Mouse (Mus musculus) urinary bladder, adult 2 months (tissue): ENCODE data around the gene Gm3952. TPM values are rescaled to one million over a fixed set of nuclear protein-coding genes. Genes with fewer than 3 reads are reported as not detected.
A peak's percentile ranks its signal among the peaks of the same experiment; 100 is the strongest.

Experiments
- DNase-seq: peaks from one replicate; pipeline ENCODE4 v3.0.0; 2022; ENCODE audit warnings: low spot score
- polyA plus RNA-seq: library from polyadenylated mRNA; depleted of rRNA; stranded (reverse); fragments of >200 nt; gene quantifications from 2 replicates; pipeline ENCODE4 v1.2.3, GENCODE M21; 2012; rRNA removed

Gm3952 gene
- polyA plus RNA-seq = not detected in 2 replicates

DNA sequence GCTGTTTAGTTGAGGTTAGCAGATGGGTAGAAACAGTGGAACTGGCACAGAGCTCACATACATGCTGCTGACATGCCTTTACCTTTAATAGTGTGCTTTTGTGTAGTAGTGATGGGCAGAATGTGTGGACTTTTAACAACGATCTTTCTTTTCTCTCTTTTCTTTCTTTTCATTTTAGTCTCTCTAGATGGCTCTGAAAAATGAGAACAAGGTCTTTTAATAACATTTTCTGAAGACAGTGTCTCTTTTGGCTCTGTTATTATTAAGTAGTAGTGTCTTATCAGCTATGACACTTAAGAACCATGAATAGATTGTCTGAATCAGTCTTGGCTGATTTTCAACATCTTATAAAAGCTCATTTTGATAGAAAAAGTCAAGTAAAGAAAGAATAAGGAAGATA is at the start of gene Gm3952:
Gene Gm3952, minus strand, starts transcription at position 101 of the 400 bp plus-strand sequence.
- DNase-seq = no peak

- no peak for DNase-seq
These were observed 45.3 kb upstream of the Gm3952 start for GRCm38 (mm10) chr8:128843749-128844148.

DNA sequence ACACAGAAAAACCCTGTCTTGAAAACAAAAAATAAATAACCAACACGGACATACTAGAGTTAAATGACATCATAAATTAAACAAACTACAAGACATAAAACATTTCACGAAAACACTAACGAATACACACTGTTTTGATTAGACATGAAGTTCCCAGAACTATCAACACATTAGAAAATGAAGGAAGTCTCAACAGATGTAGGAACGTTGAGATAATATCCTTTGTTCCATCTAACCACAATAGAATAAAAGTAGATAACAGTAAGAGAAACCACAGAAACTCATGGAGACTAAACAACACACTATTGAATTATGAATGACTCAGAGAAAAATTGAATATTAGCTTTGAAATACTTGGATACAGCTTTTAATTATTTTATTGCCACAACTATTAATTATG is 14.0 kb upstream of the Gm3952 start:
- no peak for DNase-seq

DNA sequence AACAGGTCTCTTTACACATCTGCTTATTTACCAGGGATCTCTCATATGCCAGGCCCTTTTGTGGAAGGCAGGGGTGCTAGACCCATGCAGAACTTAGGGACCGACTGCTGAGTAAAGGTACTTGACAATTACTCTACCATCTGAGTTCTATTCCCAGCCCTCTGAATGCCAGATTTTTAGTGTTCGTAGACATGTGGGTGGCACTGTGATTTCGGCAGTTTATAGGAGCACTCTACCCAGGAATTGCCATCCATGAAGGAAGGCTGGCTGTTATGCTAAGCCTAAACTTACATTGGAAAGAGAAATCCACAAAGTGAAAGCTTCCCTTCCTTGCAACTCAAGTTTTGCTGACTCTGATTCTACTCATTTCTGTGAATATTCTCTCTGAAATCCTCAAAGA is 62.8 kb downstream of the Gm3952 start:
- DNase-seq = no peak

DNA sequence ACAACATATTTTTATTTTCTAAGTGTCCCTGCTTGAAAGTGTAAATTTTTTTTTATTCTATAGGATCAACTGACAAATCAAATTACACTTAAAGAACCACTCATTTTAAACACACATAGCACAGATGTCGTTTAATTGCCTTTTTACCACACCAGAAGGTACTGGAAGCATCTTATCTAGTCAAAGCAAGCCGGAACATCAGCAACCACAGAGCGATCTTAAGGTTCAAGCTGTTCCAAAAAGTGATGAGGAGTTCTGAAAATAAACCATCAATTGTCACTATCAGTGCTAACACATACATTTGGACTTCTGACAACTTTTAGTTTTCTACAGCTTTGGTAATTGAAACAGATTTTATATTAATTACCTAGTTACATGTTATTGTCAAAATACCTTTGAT is 64.4 kb downstream of the Gm3952 start:
- DNase-seq = no peak

- no peak for DNase-seq
These were observed 66.2 kb downstream of the Gm3952 start for GRCm38 (mm10) chr8:128732254-128732653.

- DNase-seq = no peak
These were observed 71.3 kb downstream of the Gm3952 start for GRCm38 (mm10) chr8:128727213-128727612.

DNA sequence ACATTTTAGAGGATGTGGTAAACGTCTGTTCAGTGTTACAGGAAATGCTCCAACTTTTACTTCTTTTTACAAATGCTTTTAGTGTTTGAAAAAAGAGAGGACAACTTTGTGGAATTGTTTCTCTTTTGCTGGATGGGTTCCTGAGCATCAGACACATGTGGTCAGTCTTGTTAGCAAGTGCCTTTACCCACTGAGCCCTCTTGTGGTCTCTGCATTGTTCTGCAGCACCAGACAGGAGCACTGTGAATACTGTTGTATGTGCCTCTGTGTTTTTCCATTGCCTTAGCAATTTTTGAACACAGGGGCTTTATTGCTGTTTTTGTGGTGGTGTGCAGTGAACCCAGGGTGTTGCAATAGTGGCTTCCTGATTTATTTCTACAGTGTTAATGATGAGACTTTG is 73.7 kb downstream of the Gm3952 start:
- no peak for DNase-seq

DNA sequence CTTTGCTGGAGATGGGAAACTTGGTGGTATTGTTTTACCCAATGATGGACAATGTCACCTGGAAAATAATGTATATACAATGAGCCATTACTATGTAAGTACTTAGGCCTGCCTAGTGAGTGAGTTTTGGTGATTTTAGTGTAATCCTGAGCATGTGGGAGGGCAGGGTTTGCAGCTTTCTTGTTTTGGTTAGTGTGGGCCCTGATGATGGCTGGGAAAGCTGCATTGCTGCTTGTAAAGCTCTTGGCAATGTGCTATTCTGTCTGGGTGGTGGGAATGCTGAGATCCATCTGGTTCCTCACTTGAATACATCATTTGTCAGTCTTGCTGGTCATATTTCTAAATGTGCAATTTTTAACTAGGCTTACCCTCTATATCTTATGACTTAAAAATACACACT is 82.3 kb downstream of the Gm3952 start:
- DNase-seq = no peak

DNA sequence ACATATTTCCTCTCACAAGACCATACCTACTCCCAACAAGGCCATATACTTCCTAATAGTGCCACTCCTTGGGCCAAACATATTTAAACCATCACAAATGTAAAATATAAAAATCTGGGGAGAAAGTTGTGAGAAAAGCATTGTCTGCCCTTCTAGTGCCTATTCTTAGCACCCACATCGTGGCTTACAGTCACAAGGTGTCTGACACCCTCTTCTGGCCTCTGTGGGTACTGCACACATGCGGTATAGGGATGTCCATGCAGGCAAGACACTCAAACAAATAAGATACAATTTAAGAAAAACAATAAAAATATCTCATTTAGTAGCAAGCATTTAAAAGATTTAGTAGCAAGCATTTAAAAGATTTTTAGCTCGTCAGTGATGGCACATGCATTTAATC is 89.2 kb downstream of the Gm3952 start:
- peak; percentile 56 for DNase-seq

DNA sequence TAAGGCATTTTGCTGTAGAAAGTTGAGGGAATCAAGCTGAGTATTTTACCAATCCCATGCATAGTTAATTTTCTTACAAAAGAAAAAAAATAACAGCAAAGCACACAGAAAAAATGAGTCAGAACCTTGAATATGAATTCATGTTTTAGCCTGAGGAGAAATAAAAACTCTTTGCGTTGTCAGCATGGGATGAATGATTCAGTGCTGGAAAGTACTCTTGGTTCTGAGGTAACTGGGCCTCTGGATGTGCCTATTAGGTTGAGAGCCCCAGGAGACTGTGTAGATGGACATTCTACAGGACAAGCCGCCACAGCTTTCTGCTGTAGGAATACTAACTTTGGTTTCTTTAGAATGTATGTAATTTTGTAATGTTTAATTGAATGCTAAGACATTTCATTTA is 93.7 kb downstream of the Gm3952 start:
- DNase-seq = no peak

- no peak for DNase-seq
These were observed 94.1 kb downstream of the Gm3952 start for GRCm38 (mm10) chr8:128704376-128704775.

- no peak for DNase-seq
These were observed 100.5 kb downstream of the Gm3952 start for GRCm38 (mm10) chr8:128697945-128698344.

DNA sequence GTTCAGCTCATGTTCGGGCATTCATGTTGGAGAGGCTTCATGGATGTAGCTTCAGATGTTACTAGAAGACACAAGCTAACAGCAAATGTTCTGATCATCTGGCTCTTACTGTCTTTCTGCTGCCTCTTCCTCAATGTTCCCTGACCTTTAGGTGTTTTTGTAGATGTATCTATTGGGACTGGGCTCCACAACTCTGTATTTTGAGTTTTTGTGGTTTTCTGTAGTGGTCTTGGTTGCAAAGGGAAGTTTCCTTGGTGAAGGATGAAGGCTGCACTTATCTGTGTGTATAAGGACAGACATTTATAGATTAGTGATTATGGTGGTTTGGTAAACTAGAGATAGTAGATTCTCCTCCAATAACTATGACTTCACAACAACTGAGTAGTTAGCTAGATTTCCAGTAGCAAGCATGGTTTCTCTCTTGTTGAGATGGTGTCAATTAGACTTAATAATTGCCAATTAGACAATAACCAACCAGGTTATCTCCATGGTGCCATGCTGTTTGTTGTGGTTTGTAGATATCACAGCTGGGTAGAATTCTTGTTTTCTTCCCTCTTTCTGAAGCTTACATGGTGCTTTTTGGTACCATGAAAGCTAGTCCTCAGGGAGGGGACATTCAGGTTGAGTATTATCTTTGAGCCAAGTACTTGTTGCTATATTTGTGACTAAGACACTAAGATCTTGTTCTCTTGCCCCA is 101.6 kb downstream of the Gm3952 start:
- no peak for DNase-seq

Other genes with a start within 250 kb of the Gm3952 start
- gene Itgb1, start 113.0 kb downstream of the Gm3952 start, polyA plus RNA-seq = 398 and 501 TPM in 2 replicates